Mouse (Mus musculus) v-Abl transformed pro-B cells (cell line): ENCODE data around the gene Osbpl11.
"Not testable (repeated sequence)": the region's sequence is repeated elsewhere in the genome, so short reads cannot be mapped to it uniquely, and the experiment has no call there.

Experiments
- in situ Hi-C, 2 experiments: fragments of 400-800 bp; cut with MboI; formaldehyde crosslinking; loops; one replicate each; pipeline ENCODE4 v1.15.1; 2025; ENCODE audit not compliant: unreplicated experiment in 2 of 2

The Osbpl11 gene

GRCm38 (mm10) chr16:33184901-33185260, at the start of gene Osbpl11:
Gene Osbpl11, plus strand, starts transcription at chr16:33185071.
- in situ Hi-C loops = loop anchor here (25.0 kb wide), 2 partner anchors 777 to 927 kb away; partner anchors contain the start of gene Umps (in 1 of the 2)

GRCm38 (mm10) chr16:33135167-33135566, 49.7 kb upstream of the Osbpl11 start:
- in situ Hi-C loops = no loop called here

- in situ Hi-C loops = not testable (repeated sequence)
Observed at GRCm38 (mm10) chr16:33139061-33139460, 45.8 kb upstream of the Osbpl11 start.

GRCm38 (mm10) chr16:33141758-33142280, 43.1 kb upstream of the Osbpl11 start:
- in situ Hi-C loops = no loop called here

GRCm38 (mm10) chr16:33143452-33143851, 41.4 kb upstream of the Osbpl11 start:
- in situ Hi-C loops = no loop called here

GRCm38 (mm10) chr16:33146185-33146584, 38.7 kb upstream of the Osbpl11 start:
- in situ Hi-C loops = no loop called here

- in situ Hi-C loops = no loop called here
Observed at GRCm38 (mm10) chr16:33148135-33148534, 36.7 kb upstream of the Osbpl11 start.

GRCm38 (mm10) chr16:33150875-33151274, 34.0 kb upstream of the Osbpl11 start:
- in situ Hi-C loops = loop anchor here (5.0 to 10.0 kb wide), 3 partner anchors 129 to 456 kb away; no protein-coding TSS in a partner anchor

GRCm38 (mm10) chr16:33151558-33151957, 33.3 kb upstream of the Osbpl11 start:
- in situ Hi-C loops = loop anchor here (5.0 to 10.0 kb wide), 3 partner anchors 129 to 457 kb away; no protein-coding TSS in a partner anchor

GRCm38 (mm10) chr16:33154992-33155391, 29.9 kb upstream of the Osbpl11 start:
- in situ Hi-C loops = loop anchor here (5.0 to 10.0 kb wide), 5 partner anchors 133 to 460 kb away; partner anchors contain the start of gene Smbd1 (in 2 of the 2)

GRCm38 (mm10) chr16:33158006-33158405, 26.9 kb upstream of the Osbpl11 start:
- in situ Hi-C loops = loop anchor here (5.0 to 10.0 kb wide), 5 partner anchors 136 to 463 kb away; partner anchors contain the start of gene Smbd1 (in 2 of the 2)

- in situ Hi-C loops = loop anchor here (5.0 to 10.0 kb wide), 5 partner anchors 136 to 464 kb away; partner anchors contain the start of gene Smbd1 (in 2 of the 2)
Observed at GRCm38 (mm10) chr16:33158590-33159071, 26.2 kb upstream of the Osbpl11 start.

GRCm38 (mm10) chr16:33159363-33159762, 25.5 kb upstream of the Osbpl11 start:
- in situ Hi-C loops = loop anchor here (5.0 to 10.0 kb wide), 5 partner anchors 137 to 465 kb away; partner anchors contain the start of gene Smbd1 (in 2 of the 2)

- in situ Hi-C loops = no loop called here
Observed at GRCm38 (mm10) chr16:33163330-33164090, 21.4 kb upstream of the Osbpl11 start.

- in situ Hi-C loops = not testable (repeated sequence)
Observed at GRCm38 (mm10) chr16:33166284-33166683, 18.6 kb upstream of the Osbpl11 start.

GRCm38 (mm10) chr16:33167537-33167936, 17.3 kb upstream of the Osbpl11 start:
- in situ Hi-C loops = no loop called here

- in situ Hi-C loops = no loop called here
Observed at GRCm38 (mm10) chr16:33169471-33170034, 15.3 kb upstream of the Osbpl11 start.

GRCm38 (mm10) chr16:33170716-33171587, 13.9 kb upstream of the Osbpl11 start:
- in situ Hi-C loops = no loop called here

- in situ Hi-C loops = no loop called here
Observed at GRCm38 (mm10) chr16:33171800-33172199, 13.1 kb upstream of the Osbpl11 start.

GRCm38 (mm10) chr16:33173151-33173550, 11.7 kb upstream of the Osbpl11 start:
- in situ Hi-C loops = no loop called here
